Mouse (Mus musculus) testis, adult 2 months (tissue): ENCODE measurements around the gene Alppl2.

Experiments used
- CTCF ChIP-seq: fragments of 200-500 bp; IDR thresholded peaks from 2 replicates; pipeline ENCODE4 v1.5.1; 2012; ENCODE audit warnings: low read depth, mild to moderate bottlenecking, inconsistent platforms, low read length, moderate library complexity; ENCODE audit not compliant: control insufficient read depth, insufficient read depth, insufficient replicate concordance
- POLR2A ChIP-seq: fragments of 200-500 bp; IDR thresholded peaks from 2 replicates; pipeline ENCODE4 v1.6.1; 2012; ENCODE audit warnings: low read depth, mild to moderate bottlenecking, inconsistent platforms, low read length, moderate library complexity; ENCODE audit not compliant: control insufficient read depth

DNA sequence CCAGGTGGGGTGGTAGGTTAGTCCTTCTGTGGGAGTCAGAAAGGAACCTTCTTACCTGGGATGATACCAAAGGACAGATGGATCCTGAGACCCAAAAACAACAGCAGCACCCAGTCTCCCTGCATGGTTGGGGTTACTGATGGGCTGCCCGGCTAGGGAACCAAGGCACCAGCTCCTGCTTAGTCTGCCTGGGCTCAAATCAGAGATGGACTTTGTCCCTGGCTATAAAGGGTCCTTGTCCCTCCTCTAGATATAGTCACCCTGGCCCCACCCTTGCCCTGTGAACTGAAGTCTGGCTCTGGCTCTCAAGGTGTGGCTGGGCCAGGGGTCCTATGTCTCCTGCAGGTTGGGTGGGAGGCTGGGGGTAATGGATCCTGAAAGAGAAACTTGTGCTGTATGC is 11.7 kb upstream of the Alppl2 start, which contains the start of gene Alpi:
- no peak for TF ChIP-seq CTCF
- no peak for TF ChIP-seq POLR2A
